Mouse (Mus musculus) adrenal gland, postnatal 4 days (tissue): ENCODE measurements around the gene Spag7. TPM values are rescaled to one million over a fixed set of nuclear protein-coding genes. Genes with fewer than 3 reads are reported as not detected.
A peak's percentile ranks its signal among the peaks of the same experiment; 100 is the strongest.

ENCODE experiments used
- DNase-seq, 2 experiments: peaks; one replicate each; pipeline ENCODE4 v3.0.0; 2021 to 2022; ENCODE audit warnings: low spot score in 2 of 2, mixed read lengths in 2 of 2
- long read RNA-seq, 2 experiments: library from polyadenylated mRNA; stranded (forward); transcript quantifications; one replicate each; pipeline ENCODE4 v2.0.0; 2021
- total RNA-seq, 2 experiments: library from RNA; stranded (reverse); gene quantifications; 2 replicates each; pipeline ENCODE4 v1.2.3; 2021

Spag7 gene
- total RNA-seq: 10 to 100 TPM; 82.0 to 87.2 TPM
- long read RNA-seq, experiment 1, transcript Spag7-201 (7 exons, 1,159 nt): major isoform, 69 of 91 reads
- long read RNA-seq, experiment 1, partial matches to known transcripts: 3 of 91 reads
- long read RNA-seq, experiment 1, other reads (novel, unspliced or antisense): 19 of 91 reads
- long read RNA-seq, experiment 2, transcript Spag7-201 (7 exons, 1,159 nt): major isoform, 69 of 111 reads
- long read RNA-seq, experiment 2, partial matches to known transcripts: 3 of 111 reads
- long read RNA-seq, experiment 2, other reads (novel, unspliced or antisense): 39 of 111 reads

DNA sequence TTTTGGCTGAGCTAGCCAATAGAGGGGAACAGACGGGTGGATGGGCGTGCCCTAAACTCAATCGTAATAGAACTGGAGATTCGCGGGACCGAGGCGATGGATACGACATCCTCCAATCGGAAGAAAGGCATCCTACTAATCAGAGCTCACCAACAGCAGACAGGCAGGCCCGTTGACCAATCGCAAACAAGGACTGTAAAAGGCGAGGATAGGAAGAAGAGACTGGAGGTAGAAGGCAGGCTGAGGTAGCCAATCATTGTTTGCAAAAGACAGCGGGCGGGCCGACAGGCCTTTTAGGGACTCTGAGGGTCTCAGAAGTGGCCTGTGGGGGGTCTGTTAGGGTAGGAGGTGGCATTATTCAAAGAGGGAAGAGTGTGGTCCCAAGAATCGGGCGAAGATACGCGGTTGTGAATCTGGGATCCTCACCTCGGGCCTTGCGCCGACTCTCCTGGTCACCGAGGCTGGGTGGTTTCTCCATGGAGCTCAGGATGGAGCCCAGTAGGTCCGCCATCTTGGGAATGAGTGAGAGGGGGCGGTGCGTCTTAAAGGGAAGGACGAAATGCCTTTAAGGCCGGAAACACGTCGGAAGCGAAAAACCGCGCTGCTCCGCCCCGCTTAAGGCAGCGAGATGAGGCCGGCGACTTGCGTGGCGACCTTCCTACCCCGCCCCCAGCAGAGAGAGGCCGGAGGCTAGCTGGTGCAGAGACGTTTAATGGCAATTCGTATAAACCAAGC is at the start of gene Spag7:
Spag7 (minus strand) TSS at position 646 of the 735 bp plus-strand sequence.
- peak; percentile 72 to 89 for DNase-seq

DNA sequence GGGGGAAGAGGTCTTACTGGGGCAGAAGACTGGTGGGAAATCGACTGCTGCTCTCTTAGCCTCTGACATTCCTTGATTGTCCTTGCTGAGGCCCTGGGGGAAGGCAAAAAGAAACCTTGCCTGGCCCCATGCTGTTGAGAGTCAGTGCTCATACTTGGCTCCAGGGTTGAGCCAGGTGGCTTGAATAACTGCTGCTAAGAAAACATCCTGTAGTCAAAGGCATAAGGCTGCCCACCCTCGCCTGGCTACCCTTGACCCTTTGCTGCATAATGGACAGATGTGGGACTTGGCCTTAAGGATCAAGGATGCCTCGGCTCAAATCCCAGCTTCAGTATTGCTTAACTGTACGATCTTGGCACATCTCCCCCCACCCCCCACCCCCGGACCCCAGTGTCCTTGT is 49.3 kb upstream of the Spag7 start:
- DNase-seq: no peak

DNA sequence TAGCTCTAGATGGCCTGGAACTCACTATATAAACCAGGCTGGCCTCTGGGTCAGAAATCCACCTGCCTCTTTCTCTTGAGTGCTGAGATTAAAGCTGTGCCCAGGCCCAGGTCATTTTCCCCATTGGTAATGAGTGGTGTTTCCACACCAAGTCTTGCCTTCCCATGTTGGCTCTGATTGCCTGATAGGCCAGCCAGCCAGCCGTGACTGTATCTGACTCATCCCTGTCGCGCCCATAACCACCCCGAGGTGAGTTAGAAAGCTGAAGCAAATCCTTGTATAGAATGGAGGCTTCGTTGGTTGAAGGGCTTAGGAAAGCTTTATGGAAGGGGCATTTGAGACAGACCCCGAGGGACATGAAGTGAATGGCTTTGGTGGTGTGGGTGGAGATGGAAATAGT is 46.6 kb upstream of the Spag7 start:
- DNase-seq: no peak

DNA sequence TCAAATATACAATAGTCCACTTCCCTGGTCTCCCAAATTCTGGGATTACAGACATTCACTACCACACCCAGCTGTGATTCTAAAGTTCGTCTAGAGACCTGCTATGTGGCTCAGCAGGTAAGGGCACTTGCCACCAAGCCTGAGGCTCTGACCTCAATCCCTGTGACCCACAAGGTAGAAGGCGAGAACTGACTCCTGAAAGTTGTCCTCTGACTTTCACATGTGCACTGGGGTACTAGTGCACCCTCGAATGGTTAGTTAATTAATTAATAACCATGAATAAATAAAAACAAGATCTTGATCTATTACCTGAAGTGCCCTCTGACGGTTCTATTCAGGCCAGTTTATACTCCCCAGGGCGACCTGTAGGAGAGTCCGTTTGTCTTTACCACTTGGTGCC is 44.0 kb upstream of the Spag7 start:
- no peak for DNase-seq

DNA sequence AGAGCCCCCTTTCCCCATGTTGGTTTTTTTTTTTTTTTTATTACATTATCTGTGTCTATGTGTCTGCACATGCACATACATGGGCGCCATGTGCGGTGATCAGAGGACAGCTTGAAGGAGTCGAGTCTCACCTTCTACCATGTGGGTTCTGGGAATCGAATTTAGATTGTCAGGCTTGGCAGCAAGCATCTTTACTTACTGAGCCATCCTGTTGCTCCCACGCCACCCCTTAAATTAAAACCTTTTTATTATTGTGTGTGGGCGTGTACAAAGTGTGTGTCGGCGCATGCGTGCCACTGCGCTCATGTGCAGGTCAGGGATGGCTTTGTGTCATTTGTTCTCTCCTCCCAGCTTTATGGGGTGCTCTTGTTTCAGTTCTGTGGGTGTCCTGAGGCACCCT is 41.8 kb upstream of the Spag7 start:
- no peak for DNase-seq

DNA sequence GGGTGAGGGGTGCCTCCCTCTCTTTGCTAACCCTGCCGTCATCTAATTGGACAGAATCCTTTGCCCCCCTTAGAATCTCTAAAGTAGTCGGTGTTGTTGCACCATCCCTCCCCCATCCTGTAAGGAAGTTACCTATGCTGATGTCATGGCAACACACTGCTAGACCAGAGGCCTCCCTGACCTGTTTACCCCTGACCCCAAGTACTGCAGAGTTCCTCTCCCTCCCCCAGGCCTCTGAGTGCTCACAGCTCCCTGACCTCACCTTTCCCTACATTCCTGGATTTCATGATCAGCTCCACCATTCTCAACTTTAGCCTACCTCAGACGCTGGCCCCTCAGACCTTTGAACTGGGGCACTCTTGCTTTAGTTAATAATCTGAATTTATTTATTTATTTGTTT is 36.9 kb upstream of the Spag7 start:
- no peak for DNase-seq

DNA sequence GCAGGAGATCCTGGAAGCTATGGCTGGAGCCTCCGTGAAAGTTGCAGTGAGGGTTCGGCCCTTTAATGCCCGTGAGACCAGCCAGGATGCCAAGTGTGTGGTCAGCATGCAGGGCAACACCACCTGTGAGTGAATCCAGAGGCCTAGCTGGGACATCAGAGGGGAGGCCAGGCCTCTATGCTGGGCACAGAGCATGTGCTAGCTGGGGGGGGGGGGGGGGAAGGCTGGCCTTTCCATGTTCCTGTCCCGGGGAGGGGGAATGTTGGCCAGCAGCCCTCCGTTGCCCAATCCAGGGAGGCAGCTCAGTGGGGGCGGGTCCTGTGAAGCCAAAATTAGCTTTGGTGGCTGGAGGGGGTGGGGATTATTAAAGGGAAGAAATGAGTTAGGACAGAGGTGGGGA is 33.6 kb upstream of the Spag7 start:
- DNase-seq: no peak

DNA sequence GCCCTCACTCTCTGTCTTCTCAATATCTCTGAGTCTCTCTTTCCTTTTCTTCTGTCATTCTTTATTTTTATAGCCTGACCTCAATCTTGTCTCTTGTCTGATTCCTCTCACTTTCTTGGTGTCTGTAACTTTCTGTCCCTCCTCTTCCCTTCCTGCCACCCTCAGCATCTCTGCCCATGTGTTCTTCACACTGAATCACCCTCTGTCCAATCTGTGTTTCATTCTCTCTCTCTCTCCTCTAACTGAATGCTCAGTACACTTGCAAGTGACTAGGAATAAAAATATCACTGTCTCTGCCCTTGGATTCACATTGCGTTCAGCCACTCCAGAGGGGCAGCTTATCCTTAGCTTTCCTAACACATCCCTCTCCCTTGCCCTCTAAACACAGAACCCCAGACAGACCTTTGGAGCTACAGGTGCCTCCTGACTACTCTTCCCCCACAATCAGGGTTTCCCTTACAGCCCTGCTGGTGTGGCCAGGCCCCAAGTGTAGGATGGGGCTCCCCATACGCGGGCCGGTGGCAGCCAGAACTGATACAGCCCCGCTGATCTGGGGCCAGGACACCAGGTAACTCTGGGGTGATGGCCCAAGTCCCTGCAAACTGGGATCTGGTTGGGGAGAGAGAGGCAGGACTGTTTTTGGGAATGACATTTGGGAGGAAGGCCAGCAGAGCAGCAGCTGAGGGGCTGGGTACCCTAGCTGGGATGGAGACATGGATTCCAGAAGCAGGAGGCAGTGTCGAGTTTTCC is 32.9 kb upstream of the Spag7 start:
- no peak for DNase-seq

DNA sequence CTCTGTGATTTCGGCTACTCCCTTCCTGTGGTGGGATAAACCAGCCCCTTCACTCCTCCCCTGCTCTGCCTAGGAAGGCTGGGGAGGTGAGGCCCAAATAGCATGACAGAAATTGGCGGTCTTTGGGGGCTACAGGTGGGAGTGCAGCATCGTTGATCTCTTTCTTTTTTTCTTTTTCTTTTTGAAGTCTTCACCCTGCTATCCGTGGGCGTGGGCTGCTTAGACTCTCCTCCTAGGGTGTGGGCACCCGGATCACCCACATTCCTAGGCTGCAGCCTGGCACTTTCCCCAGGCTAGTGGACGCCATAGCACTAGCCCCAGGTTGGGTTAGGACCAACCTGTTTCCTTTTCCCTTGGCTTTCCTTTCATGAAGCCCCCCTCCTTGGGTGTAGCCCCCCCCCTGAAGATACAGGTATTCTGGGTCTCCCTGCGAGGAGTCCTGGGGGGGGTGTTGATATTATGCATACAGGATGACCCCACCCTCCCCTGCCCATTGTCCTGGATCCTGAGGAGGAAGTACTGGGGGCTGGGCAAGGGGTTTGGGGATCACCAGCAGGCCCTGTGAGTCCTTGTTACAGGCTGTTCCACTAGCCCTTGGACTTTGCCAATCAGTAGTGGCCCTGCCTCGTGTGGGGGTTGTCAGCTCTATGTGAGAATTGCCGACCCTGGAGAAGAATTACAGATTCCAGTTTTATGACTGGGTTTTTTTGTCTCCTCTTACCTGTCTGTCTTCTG is 32.2 kb upstream of the Spag7 start:
- DNase-seq: no peak

DNA sequence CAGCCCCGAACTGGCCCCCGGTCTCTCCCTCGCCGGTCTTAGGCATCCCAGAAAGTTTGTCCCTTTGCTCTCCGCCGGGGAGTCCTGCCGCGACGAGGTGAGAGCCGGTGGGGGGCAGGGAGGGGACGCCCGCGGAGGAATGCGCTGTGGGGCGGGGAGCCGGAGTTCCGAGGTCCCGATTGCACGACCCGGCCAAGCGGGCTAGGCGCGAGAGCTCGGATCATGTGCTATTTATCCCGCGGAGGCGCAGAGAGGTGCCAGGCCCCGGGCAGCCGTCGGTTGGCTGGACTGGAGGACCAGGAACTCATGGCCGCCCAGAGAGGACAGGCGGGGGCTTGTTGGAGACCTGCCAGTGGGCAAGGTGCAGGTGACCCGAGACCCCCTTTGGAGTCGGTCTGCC is 31.4 kb upstream of the Spag7 start:
- peak; percentile 43 to 58 for DNase-seq

DNA sequence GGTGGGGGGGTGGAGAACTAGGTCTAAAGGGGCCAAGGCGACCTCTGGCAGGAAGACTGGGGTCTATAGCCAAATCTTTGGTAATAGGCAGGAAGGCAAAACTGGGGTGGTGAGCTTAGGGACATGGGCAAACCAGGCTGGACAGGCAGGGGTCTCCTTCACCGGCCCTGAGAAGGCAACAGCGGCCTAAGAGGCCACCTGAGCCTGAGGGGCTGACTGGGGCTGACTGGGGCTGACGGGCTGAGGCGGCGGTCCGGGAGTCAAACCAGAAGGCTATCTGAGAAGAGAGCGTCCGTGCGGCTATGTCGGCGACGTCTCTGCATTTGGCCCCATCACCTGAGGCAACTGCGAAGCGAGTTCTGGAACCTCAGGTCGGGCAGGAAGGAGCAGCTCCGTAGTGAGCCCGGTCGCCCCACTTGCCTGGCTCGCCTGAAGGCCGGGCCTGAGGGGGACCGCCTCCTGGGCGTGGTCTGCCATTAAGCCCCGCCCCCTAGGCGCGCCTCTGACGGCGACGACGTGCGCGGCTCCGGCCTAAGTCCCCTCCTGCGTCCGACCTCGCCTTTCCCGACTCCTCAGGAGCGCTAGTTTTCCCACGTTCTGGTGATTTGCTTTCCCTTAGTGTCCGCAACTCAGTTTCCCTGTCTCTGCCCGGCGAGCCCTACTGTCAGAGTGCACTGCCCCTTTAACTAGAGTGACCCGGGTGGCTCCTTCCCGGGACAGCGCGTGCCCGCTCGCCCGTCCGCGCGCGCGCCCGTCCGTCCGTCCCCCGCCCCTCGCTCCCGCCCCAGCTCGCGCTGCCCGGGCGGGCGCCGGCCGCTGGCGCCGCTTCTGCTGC is 30.7 kb upstream of the Spag7 start, which contains the start of the genes Inca1 and Kif1c:
Inca1 (minus strand) TSS at position 434 of the 835 bp plus-strand sequence.
Kif1c (plus strand) TSS at position 827 of the 835 bp plus-strand sequence.
- DNase-seq: peak; percentile 90 to 93

DNA sequence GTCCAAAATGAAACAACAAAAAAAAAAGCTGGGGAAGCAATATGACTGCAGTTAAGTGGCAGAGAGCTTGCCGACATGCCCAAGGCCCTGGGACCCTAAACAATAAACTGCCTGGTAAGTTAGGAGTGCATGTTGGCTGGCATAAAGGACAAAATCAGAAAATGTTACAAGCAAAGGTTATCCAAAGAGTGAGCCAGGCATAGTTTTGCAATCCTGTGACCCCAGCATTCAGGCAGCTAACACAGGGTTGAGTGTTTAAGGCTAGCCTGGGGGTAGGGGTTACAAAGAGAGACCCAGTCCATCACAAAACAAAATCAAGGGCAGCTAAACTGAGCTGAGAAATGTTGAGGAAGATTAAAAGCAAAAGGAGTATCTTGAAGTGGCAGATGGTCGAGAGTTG is 29.8 kb upstream of the Spag7 start:
- no peak for DNase-seq

DNA sequence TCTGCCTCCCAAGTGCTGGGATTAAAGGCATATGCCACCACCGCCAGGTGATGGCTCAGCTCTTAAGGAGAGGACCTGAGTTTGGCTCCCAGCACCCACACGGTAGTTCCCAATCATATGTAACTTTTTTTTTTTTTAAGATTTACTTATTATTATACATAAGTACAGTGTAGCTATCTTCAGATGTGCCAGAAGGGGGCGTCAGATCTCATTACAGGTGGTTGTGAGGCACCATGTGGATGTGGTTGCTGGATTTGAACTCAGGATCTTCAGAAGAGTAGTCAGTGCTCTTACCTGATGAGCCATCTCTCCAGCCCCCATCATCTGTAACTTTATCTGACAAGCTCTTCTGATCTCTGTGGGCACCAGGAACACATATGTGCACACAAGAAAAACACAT is 28.2 kb upstream of the Spag7 start:
- no peak for DNase-seq

DNA sequence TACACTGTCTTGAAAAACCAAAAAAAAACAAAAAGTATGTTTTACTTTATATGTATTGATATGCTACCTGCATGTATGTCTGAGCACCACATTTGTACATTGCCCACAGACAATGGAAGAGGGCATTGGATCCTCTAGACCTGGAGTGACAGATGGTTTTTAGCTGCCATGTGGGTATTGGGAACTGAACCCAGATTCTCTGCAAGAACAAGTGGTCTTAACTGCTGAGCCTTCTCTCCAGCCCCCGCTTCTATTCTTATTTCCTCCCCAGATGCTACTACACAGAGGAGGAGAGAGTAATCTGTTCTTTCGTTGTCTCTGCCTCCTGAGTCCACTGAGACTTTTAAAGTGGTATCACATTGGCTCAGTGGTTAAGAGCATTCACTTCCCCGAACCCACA is 24.3 kb upstream of the Spag7 start:
- no peak for DNase-seq

DNA sequence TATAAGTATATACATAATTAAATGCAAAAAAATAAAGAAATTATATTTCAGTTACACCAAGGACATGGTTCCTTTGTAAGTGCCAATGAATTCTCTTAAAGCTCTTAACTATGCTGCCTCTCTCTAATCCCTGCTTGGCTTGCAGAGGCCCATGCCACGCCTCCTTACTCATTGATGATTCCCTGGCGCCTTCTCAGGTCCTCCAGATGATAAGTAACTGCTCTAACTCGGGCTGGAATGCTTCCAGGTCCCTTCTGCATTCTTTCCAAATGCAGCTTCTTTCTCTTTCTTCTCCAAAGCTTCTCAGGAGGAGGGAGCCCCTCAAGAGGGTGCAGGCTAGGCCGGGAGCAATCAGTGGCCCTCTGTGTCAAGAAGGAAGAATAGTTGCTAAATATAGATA is 20.4 kb upstream of the Spag7 start:
- no peak for DNase-seq

DNA sequence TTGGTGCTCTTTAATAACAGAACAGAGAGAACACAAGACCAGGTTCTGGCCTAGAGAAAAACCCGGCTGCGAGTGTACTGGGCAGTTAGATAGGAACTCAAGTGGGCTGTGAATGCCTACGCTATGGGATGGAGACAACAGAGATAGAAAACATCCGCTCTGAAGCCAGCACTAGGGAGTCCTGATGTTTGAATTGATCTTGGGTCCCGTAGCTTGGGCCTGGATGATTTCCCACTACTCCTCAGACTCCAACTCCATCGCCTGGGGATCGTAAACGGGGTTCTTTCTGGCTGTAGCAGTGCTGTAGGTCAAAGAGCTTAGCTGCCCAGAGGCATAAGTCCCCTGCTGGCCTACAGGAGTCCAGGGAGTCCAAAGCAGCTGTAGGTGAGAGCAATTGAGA is 19.2 kb upstream of the Spag7 start:
- DNase-seq: no peak

DNA sequence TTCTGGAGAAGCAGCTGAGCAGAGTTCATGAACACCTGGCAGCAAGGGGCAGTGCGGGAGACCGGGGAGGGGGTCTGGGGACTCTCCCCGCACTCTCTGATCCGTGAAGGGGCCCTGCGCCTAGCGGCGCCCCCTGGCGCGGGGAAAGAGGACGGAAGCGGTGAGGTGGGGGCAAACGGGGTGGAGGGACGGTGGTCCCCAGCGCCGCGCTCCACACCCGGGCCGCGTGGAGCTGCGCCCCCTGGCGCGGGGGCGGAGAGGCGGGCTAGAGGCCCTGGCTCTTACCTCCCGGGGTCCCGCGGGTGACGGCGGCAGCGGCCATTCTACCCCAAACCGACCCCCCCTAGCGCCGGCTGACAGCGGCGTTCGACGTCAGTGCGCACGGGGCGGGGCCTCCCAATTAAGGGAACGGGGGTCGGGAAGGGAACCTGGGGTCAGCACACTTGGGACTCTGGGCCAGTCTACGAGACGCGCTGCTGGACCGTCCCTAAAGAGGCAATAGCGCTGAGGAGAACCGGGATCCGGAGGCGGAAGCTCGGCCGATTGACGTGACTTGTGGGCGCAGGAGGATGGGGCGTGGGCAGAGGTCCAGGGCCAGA is 18.5 kb upstream of the Spag7 start, which contains the start of gene Camta2:
Camta2 (minus strand) TSS at position 505 of the 599 bp plus-strand sequence.
- DNase-seq: peak; percentile 74

DNA sequence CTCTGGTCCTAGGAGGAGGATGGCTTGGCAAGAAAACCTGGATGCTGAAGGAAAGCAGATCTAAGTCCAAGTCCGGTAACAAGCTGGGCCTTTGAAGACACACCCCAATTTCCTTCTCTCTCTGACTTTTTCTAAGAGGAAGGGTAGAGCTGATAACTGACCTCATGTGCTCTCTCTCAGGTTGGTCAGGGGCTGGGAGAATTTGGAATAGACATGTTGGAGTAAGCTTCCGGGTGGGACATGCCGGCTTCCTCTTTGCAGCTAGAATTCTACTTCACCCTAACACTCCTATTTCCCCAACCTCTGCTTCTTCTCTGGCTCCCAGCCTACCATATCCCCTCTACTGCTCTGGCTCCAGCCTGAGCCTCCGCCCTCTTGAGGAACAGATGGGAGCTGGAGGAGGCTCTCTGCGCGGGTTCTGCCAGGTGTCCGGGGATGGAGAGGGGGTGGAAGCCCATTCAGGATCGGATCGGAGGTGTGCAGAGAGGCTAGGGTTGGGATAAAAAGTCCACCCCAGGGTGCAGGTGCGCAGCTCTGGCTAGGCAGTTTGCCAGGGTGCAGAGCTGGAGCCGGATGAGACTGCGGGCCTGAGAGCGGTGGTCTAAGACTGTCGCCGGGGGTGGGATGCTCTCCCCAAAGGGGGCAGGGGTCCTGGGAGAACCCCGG is 17.8 kb upstream of the Spag7 start:
- DNase-seq: no peak

DNA sequence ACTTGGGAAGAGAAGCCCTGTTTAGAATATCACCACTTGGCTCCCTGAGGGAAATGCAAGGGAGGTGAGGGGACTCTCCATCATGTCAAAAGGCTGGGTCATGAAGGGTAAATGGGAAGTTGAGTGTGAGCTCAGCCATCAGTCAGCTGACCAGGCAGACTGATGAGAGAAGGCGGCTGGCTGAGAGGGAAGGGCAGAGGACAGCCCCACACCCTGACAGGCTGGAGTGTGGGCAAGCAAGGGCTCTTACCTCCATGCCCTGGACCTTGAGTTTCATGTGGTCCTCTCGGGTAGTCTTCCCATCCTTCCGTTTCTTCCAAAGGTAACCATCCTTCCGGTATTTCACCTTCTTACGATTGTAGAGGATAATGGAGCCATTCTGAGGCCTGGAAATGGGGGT is 14.4 kb upstream of the Spag7 start:
- DNase-seq: no peak
